Mouse (Mus musculus) subcutaneous adipose tissue, adult 2 months (tissue): ENCODE measurements around the gene Rpl9-ps6. TPM values are rescaled to one million over a fixed set of nuclear protein-coding genes. Genes with fewer than 3 reads are reported as not detected.

ENCODE experiments used
- polyA plus RNA-seq: library from polyadenylated mRNA; depleted of rRNA; stranded (reverse); fragments of >200 nt; gene quantifications from 2 replicates; pipeline ENCODE4 v1.2.3, GENCODE M21; 2012; ENCODE audit warnings: low replicate concordance; rRNA removed

The Rpl9-ps6 gene
- polyA plus RNA-seq: 15.2 and 22.2 TPM in 2 replicates

DNA sequence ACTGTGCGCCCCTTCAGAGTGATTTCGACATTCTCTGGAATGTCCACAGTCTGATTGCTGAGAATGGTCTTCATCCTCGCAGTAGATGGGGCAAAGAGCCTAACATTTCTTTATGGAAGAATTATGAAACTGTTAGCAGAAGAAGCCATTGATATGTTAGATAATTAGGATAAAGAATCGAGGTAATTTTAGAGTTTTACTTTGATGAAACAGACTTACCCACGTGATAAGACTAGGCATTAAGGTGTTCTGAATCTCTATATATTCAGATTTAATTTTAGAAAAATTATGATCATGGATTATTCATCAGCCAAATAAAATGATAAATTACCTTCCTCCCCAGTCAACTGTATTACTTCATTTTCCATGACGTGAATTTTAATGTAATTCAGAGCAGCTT lies at the start of gene Rpl9-ps6:
Gene Rpl9-ps6, minus strand, starts transcription at position 101 of the 400 bp plus-strand sequence.

DNA sequence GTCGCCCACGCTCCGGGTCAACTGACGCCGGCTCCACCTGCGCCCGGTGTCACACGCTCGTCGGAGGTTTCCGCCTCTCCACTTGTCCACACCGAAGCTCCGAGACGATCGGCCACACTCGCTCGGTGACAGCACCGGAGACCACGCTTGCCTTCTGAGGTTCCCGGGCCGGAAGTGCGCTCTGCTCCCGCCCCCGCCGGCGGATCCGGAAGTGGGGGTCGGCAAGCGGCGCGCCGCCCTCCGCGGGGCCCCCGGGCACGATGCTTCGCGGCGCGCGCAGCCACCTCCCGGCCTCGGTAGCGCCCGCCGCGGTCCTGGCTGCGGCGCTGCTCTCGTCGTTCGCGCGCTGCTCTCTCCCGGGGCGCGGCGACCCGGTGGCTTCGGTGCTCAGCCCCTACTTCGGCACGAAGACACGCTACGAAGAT lies 19.3 kb upstream of the Rpl9-ps6 start, which contains the start of gene Minpp1:
Gene Minpp1, plus strand, starts transcription at position 89 of the 425 bp plus-strand sequence.

Other genes starting within 250 kb of the Rpl9-ps6 start
- gene Sgms1, start 76.9 kb downstream of the Rpl9-ps6 start, polyA plus RNA-seq: 30.0 and 46.5 TPM in 2 replicates
- 22.9 and 37.3 TPM in 2 replicates for gene Minpp1, start 19.2 kb upstream of the Rpl9-ps6 start, polyA plus RNA-seq
- gene Papss2, start 129.2 kb upstream of the Rpl9-ps6 start, polyA plus RNA-seq: 5.9 and 23.9 TPM in 2 replicates